Mouse (Mus musculus) liver, adult 2 months (tissue): ENCODE measurements at regions not wholly inside any gene's neighbourhood (a gene's known extent, or its start where the extent isn't known, plus 50 kb on each side); places are given as distances from the start of the nearest gene placed in this dataset.

ENCODE experiments used
- CTCF ChIP-seq: fragments of 200-500 bp; IDR thresholded peaks from 2 replicates; pipeline ENCODE4 v1.5.1; 2011; ENCODE audit warnings: low read depth, low read length, control low read depth
- POLR2A ChIP-seq: fragments of 200-500 bp; IDR thresholded peaks from 2 replicates; pipeline ENCODE4 v1.6.1; 2011; ENCODE audit warnings: low read length, control low read depth; ENCODE audit not compliant: insufficient read depth; ENCODE audit errors: extremely low read depth

DNA sequence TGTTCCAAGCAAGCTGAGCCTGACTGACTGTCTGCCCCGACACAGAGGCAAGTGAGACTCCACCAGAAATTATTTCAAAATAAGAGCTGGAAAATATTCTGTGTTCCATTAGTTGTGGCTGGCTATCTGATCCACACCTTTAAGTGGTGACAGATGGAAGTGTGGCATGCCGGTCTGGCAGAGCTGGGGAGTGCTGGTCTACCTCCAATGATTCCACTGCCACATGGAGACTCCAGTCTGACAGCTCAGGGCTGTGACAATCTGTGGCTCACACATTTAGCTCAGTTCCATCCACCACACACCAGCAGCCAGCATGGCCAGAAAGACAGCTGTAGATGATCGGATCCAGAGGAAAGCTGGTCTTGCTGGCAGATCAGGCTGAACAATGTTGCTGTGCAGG, 175.3 kb upstream of the Eef2kmt start:
- TF ChIP-seq CTCF = no peak
- TF ChIP-seq POLR2A = no peak
